Mouse (Mus musculus) liver, adult 2 months (tissue): Measurements from ENCODE around the gene Bpifc.

Experiments
- CTCF ChIP-seq: fragments of 200-500 bp; IDR thresholded peaks from 2 replicates; pipeline ENCODE4 v1.5.1; 2011; ENCODE audit warnings: low read depth, low read length, control low read depth
- POLR2A ChIP-seq: fragments of 200-500 bp; IDR thresholded peaks from 2 replicates; pipeline ENCODE4 v1.6.1; 2011; ENCODE audit warnings: low read length, control low read depth; ENCODE audit not compliant: insufficient read depth; ENCODE audit errors: extremely low read depth

DNA sequence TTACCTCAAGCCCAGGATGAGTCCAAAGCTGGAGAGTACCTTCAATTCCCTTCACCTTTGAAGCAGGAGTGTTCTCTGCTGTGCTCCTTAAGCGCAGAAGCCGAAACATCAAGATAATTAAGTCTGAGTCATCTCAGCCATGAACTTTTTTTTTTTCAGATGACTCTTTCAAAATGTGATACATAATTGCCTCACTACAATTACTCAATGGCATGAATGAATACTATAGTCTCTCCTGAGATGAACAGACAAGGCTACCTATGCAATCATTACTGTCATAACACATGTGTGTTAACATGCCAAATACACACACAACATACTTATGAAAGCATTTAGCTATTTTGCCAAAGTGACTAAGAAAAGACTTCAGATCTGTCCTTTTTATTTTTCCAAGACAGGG lies at the start of gene Bpifc:
- TF ChIP-seq CTCF (no peak), POLR2A (no peak)
